Mouse (Mus musculus) heart, adult 2 months (tissue): Measurements from ENCODE around the gene Ermap.

Experiments
- CTCF ChIP-seq: fragments of 200-600 bp; IDR thresholded peaks from 2 replicates; pipeline ENCODE4 v1.8.1; 2022; ENCODE audit warnings: antibody characterized with exemption, mild to moderate bottlenecking, moderate library complexity
- POLR2A ChIP-seq: fragments of 200-500 bp; IDR thresholded peaks from 2 replicates; pipeline ENCODE4 v1.6.1; 2011; ENCODE audit warnings: mild to moderate bottlenecking, low read depth, low read length, control low read depth; ENCODE audit not compliant: insufficient read depth

DNA sequence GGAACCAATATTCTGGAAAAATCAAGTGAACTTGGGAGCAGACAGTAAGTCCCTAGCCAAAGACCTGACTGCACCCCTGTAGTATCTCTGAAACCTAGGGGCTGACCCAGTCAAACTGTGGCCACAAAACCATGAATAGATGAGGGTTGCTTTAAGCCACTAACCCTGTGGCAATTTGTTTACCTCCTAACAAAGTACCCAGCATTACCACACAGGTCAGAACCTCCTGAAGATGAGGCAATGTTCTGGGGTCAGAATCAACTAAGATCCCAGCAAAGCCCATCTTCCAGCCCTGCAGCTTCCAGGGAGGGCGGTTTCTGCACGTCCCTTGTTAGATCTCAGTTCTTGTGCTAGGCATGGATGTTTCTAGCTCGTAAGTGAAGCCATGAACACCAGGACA lies 34.7 kb upstream of the Ermap start:
- no peak for TF ChIP-seq POLR2A
- no peak for TF ChIP-seq CTCF
